Mouse (Mus musculus): ENCODE measurements at regions not wholly inside any gene's neighbourhood (a gene's known extent, or its start where the extent isn't known, plus 50 kb on each side); places are given as distances from the start of the nearest gene placed in this dataset.

- no peak for ATAC-seq (ENCODE audit: low FRiP score, low TSS enrichment)
- Histone ChIP-seq H3K27ac (replicated peaks) (no peak overlapping the region), H3K9me3 (ENCODE audit: control insufficient read depth, low read length) (no peaks in the 10 kb centered on the region), H3K4me2 (replicated peaks; ENCODE audit: low read depth) (no peak overlapping the region), H3K4me3 (ENCODE audit: low read depth, low read length) (no peak overlapping the region), H3K4me1 (replicated peaks; ENCODE audit: control insufficient read depth, insufficient read depth) (no peaks in the 10 kb centered on the region), H3K27me3 (ENCODE audit: control insufficient read depth, insufficient read depth, low read length) (no peaks in the 10 kb centered on the region), H3K9ac (ENCODE audit: low read length) (no peak overlapping the region), H3K36me3 (ENCODE audit: control insufficient read depth, insufficient read depth, low read length) (no peaks in the 10 kb centered on the region)
- WGBS = 66% methylated on average over 8 of the region's 8 CpGs
- TF ChIP-seq CTCF (IDR thresholded peaks at IDR 0.05; ENCODE audit: low read depth) = no peak
- TF ChIP-seq EP300 (optimal IDR thresholded peaks at IDR 0.05) = no peak
- DNase-seq (ENCODE audit: low spot score) = peak; percentile 9
Measured at GRCm38 (mm10) chr17:72657826-72658225, 53.4 kb upstream of the Alk start.
